ENCODE assay signal across 9 mouse cellular contexts in the genomic region with DNA sequence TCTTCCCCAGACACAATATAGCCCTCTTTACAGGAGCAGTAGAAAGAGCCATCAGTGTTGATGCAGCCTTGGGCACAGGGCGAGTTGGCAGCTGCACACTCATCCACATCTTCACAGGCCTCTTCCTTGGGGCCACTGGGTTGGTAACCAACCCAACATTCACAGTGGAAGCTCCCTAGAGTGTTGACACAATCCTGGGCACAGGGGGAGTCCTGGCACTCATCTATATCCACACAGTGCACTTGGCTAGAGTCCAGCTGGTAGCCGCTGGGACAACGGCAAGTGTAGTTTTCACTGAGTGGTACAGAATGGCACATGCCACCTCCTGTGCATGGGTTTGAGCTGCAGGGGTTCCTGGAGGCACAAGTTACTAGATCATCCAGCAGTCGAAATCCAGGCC. TPM values are rescaled to one million over a fixed set of nuclear protein-coding genes. Genes with fewer than 3 reads are reported as not detected.
DNase-seq lines count a peak whose midpoint lies in the region; ATAC-seq and TF ChIP-seq lines count a peak whose summit lies in the region.
"Had no signal": no experiment of that assay in that cellular context is flagged by ENCODE, and none has a peak within 500 bp of the region (broad histone marks: within the 10 kb centered on the region; RNA-seq: fewer than 3 reads in every experiment).

No protein-coding gene starts in this region.

- H3K4me2 ChIP-seq in forebrain, embryonic 13.5 days: no peak overlapping the region
- H3K4me2 ChIP-seq in forebrain, embryonic 12.5 days: no peak overlapping the region
- peak overlapping the region; percentile 33 for H3K4me2 ChIP-seq in liver, embryonic 15.5 days

- H3K4me3 ChIP-seq in forebrain, embryonic 13.5 days: no peak overlapping the region
- H3K4me3 ChIP-seq in forebrain, embryonic 12.5 days (replicated peaks): no peak overlapping the region
- peak overlapping the region; percentile 86 for H3K4me3 ChIP-seq in bone marrow macrophage, adult 2 months (ENCODE audit: insufficient read depth, low read length)
- peak overlapping the region; percentile 29 for H3K4me3 ChIP-seq in liver, embryonic 15.5 days (replicated peaks)

- H3K4me1 ChIP-seq in forebrain, embryonic 13.5 days: no peaks in the 10 kb centered on the region
- no peaks in the 10 kb centered on the region for H3K4me1 ChIP-seq in forebrain, embryonic 12.5 days
- peaks cover 44% of the 10 kb centered on the region for H3K4me1 ChIP-seq in bone marrow macrophage, adult 2 months (ENCODE audit: control insufficient read depth, insufficient read depth, low read length)
- no peaks in the 10 kb centered on the region; the same call in 1 of the 2 replicates for H3K4me1 ChIP-seq in liver, embryonic 15.5 days (replicated peaks)

- 0 out of 2 replicates have a peak, but pooled peaks have one; percentile 36 for ATAC-seq in forebrain, embryonic 13.5 days
- ATAC-seq in forebrain, embryonic 12.5 days (ENCODE audit: low FRiP score): no peak
- no peak for ATAC-seq in liver, embryonic 15.5 days (ENCODE audit: insufficient read depth)

- H3K9ac ChIP-seq in forebrain, embryonic 13.5 days: no peak overlapping the region
- H3K9ac ChIP-seq in forebrain, embryonic 12.5 days: no peak overlapping the region
- no peak overlapping the region for H3K9ac ChIP-seq in liver, embryonic 15.5 days

- WGBS in forebrain, embryonic 13.5 days: 66% methylated on average over 4 of the region's 4 CpGs
- 82% methylated on average over 4 of the region's 4 CpGs for WGBS in forebrain, embryonic 12.5 days
- WGBS in liver, embryonic 15.5 days (ENCODE audit: insufficient replicate concordance): 55% methylated on average over 4 of the region's 4 CpGs

- intact Hi-C loops in heart, postnatal 36 days (cut with DNase I): loop anchor here (2.0 kb wide), 2 partner anchors 37 to 91 kb away; no protein-coding TSS in a partner anchor

- no peaks in the 10 kb centered on the region for H3K27me3 ChIP-seq in forebrain, embryonic 13.5 days
- H3K27me3 ChIP-seq in forebrain, embryonic 12.5 days: no peaks in the 10 kb centered on the region
- H3K27me3 ChIP-seq in liver, embryonic 15.5 days: no peaks in the 10 kb centered on the region

- TF ChIP-seq CTCF in bone marrow macrophage, adult 2 months (IDR thresholded peaks at IDR 0.05; ENCODE audit: low read depth, low read length): no peak

- no peak overlapping the region for H3K27ac ChIP-seq in forebrain, embryonic 13.5 days
- no peak overlapping the region for H3K27ac ChIP-seq in forebrain, embryonic 12.5 days
- peak overlapping the region; percentile 92 for H3K27ac ChIP-seq in bone marrow macrophage, adult 2 months (ENCODE audit: insufficient read depth, low read depth, low read length)
- no peak overlapping the region for H3K27ac ChIP-seq in liver, embryonic 15.5 days (replicated peaks)

- no peaks in the 10 kb centered on the region for H3K36me3 ChIP-seq in forebrain, embryonic 13.5 days (ENCODE audit: poor library complexity, severe bottlenecking)
- no peaks in the 10 kb centered on the region for H3K36me3 ChIP-seq in forebrain, embryonic 12.5 days (replicated peaks)
- H3K36me3 ChIP-seq in liver, embryonic 15.5 days (replicated peaks): no peaks in the 10 kb centered on the region

- H3K9me3 ChIP-seq in forebrain, embryonic 13.5 days (replicated peaks): no peaks in the 10 kb centered on the region
- no peaks in the 10 kb centered on the region for H3K9me3 ChIP-seq in forebrain, embryonic 12.5 days
- no peaks in the 10 kb centered on the region for H3K9me3 ChIP-seq in liver, embryonic 15.5 days (replicated peaks)

- no peak for TF ChIP-seq POLR2A in bone marrow macrophage, adult 2 months (IDR thresholded peaks at IDR 0.05; ENCODE audit: borderline replicate concordance, low read depth, low read length)

- DNase-seq in heart, postnatal 36 days: peak; percentile 27 to 42
- DNase-seq in yolk sac, embryonic 10.5 days (ENCODE audit: low spot score): no peak
- DNase-seq in right cerebral cortex, postnatal 4 days: no peak
- DNase-seq in layer of hippocampus, postnatal 36 days: no peak

RNA-seq across cellular contexts. Expression of a gene that starts 1.2 kb away (rescaled TPM):
- 5.0 and 5.9 TPM in 2 replicates for polyA plus RNA-seq in forebrain, embryonic 13.5 days (2015; fragmentation: Nextera tagmentation; extraction: Ambion mirVana)
- 5.7 and 6.4 TPM in 2 replicates for polyA plus RNA-seq in forebrain, embryonic 12.5 days (2016; fragmentation: Nextera tagmentation; extraction: Ambion mirVana)
- 338 and 370 TPM in 2 replicates for polyA plus RNA-seq in bone marrow macrophage, adult 2 months (2012; ENCODE audit: insufficient read depth, insufficient read length, missing spikeins)
- 10 to 100 TPM; 65.4 to 68.0 TPM for total RNA-seq in heart, postnatal 36 days (2021)
- polyA plus RNA-seq in liver, embryonic 15.5 days (2015; fragmentation: Nextera tagmentation; extraction: Ambion mirVana): 1.9 and 2.2 TPM in 2 replicates
- total RNA-seq in layer of hippocampus, postnatal 36 days (2021): 1 to 10 TPM; 5.0 to 6.2 TPM

RNA-seq across cellular contexts. Expression of a gene that starts 34.2 kb away (rescaled TPM):
- 2.2 and 2.7 TPM in 2 replicates for polyA plus RNA-seq in forebrain, embryonic 13.5 days (2015; fragmentation: Nextera tagmentation; extraction: Ambion mirVana)
- 4.1 and 4.8 TPM in 2 replicates for polyA plus RNA-seq in forebrain, embryonic 12.5 days (2016; fragmentation: Nextera tagmentation; extraction: Ambion mirVana)
- polyA plus RNA-seq in bone marrow macrophage, adult 2 months (2012; ENCODE audit: insufficient read depth, insufficient read length, missing spikeins): 8.2 and 8.3 TPM in 2 replicates
- total RNA-seq in heart, postnatal 36 days (2021): 10 to 100 TPM; 38.4 to 51.7 TPM
- 1.3 and 1.7 TPM in 2 replicates for polyA plus RNA-seq in liver, embryonic 15.5 days (2015; fragmentation: Nextera tagmentation; extraction: Ambion mirVana)
- 1 to 10 TPM; 5.5 to 7.6 TPM for total RNA-seq in layer of hippocampus, postnatal 36 days (2021)

RNA-seq across cellular contexts. Expression of a gene that starts 47.0 kb away (rescaled TPM):
- 0.60 and 0.80 TPM in 2 replicates for polyA plus RNA-seq in forebrain, embryonic 13.5 days (2015; fragmentation: Nextera tagmentation; extraction: Ambion mirVana)
- polyA plus RNA-seq in forebrain, embryonic 12.5 days (2016; fragmentation: Nextera tagmentation; extraction: Ambion mirVana): 0.70 and 1.00 TPM in 2 replicates
- polyA plus RNA-seq in bone marrow macrophage, adult 2 months (2012; ENCODE audit: insufficient read depth, insufficient read length, missing spikeins): not detected in 2 replicates
- total RNA-seq in heart, postnatal 36 days (2021): 1 to 10 TPM; 1.0 to 1.9 TPM
- not detected in 2 replicates for polyA plus RNA-seq in liver, embryonic 15.5 days (2015; fragmentation: Nextera tagmentation; extraction: Ambion mirVana)
- total RNA-seq in layer of hippocampus, postnatal 36 days (2021): 10 to 100 TPM; 76.1 to 81.3 TPM
- total RNA-seq: common myeloid progenitor, adult 5-6 weeks had no signal

Comparison
In these comparisons a context has a peak if more than half of its experiments do, and no peak if none do; other contexts are left out.
1. H3K4me3 ChIP-seq: peak in bone marrow macrophage, adult 2 months (single experiment) and liver, embryonic 15.5 days (single experiment); none in forebrain, embryonic 13.5 days (single experiment) and forebrain, embryonic 12.5 days (single experiment).
2. DNase-seq: peak in heart, postnatal 36 days (2 of 2); none in yolk sac, embryonic 10.5 days (single experiment), right cerebral cortex, postnatal 4 days (single experiment) and layer of hippocampus, postnatal 36 days (0 of 2).
3. RNA of a gene that starts 1.2 kb away (polyA plus RNA-seq): 338 to 370 TPM in bone marrow macrophage, adult 2 months; 5.7 to 6.4 TPM in forebrain, embryonic 12.5 days, 5.0 to 5.9 TPM in forebrain, embryonic 13.5 days and 1.9 to 2.2 TPM in liver, embryonic 15.5 days; every median in the first group is over 10 times any median in the second.